Mouse (Mus musculus): Measurements from ENCODE around the gene Atp1a3. TPM values are rescaled to one million over a fixed set of nuclear protein-coding genes. Genes with fewer than 3 reads are reported as not detected.
A peak's percentile ranks its signal among the peaks of the same experiment; 100 is the strongest.

Atp1a3 gene
- polyA plus RNA-seq, 1 experiment from 2014 or later = 195 TPM

GRCm38 (mm10) chr7:24971972-24972893 is 33.5 kb downstream of the Atp1a3 start, which contains the start of gene Rabac1:
Rabac1 (minus strand) TSS chr7:24972754.
- Histone ChIP-seq H3K4me1 (replicated peaks) (peaks cover 13% of the 10 kb centered on the region), H3K27ac (peak within 1 kb of the TSS; percentile 65), H3K9me3 (no peaks in the 10 kb centered on the region), H3K4me2 (replicated peaks) (peak within 1 kb of the TSS; percentile 80), H3K27me3 (no peaks in the 10 kb centered on the region), H3K9ac (replicated peaks) (peak within 1 kb of the TSS; percentile 85), H3K4me3 (replicated peaks) (peak within 1 kb of the TSS; percentile 76), H3K36me3 (peaks cover 10% of the 10 kb centered on the region)
- peak; percentile 91 for ATAC-seq
- WGBS = under 1% methylated on average over 45 of the region's 45 CpGs

DNA sequence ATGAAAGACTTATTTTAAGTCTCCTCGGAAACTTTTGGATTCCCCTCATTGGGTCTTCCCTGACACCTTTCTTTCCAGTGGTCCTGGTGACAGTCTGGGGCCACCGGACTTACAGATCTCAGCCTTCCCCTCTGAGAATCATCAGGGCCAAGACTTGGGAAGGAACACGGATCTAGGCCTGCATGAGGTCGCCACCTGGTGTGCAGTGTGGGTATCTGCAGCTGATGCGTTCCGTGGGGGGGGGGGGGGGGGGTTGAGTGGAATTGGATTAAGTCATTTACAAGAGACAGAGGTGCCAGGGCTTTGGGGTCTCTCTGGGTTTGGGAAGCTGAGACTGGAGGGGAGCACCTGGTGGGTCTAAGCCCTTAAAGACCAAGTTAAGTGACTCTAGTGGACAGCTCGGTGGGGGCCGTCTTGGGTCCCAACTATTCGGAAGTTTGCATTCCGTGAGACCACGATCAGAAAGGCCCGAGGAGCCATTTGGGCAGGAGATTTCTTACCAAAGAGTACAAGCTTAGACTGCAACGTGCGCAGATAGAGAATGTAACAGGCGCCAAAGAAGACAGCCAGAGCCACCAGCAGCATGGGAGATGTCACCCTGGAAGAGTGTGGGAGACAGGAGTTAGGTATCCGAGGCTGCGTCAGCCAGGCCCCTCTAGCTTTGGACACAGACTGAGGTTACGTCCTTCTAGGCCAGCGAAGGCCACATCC is 34.3 kb downstream of the Atp1a3 start:
- WGBS = 8% methylated on average over 18 of the region's 19 CpGs
- peaks cover 9% of the 10 kb centered on the region for H3K36me3 ChIP-seq
- peak overlapping the region; percentile 85 for H3K9ac ChIP-seq (replicated peaks)
- peak; percentile 7 for ATAC-seq
- peaks cover 13% of the 10 kb centered on the region for H3K4me1 ChIP-seq (replicated peaks)
- H3K27me3 ChIP-seq = no peaks in the 10 kb centered on the region
- no peaks in the 10 kb centered on the region for H3K9me3 ChIP-seq
- H3K4me3 ChIP-seq (replicated peaks) = peak overlapping the region; percentile 76
- peak overlapping the region; percentile 65 for H3K27ac ChIP-seq
- peak overlapping the region; percentile 80 for H3K4me2 ChIP-seq (replicated peaks)

- Histone ChIP-seq H3K4me3 (replicated peaks) (no peak overlapping the region), H3K9ac (replicated peaks) (no peak overlapping the region), H3K4me1 (replicated peaks) (peaks cover 13% of the 10 kb centered on the region), H3K4me2 (replicated peaks) (no peak overlapping the region), H3K9me3 (no peaks in the 10 kb centered on the region), H3K27ac (no peak overlapping the region), H3K27me3 (no peaks in the 10 kb centered on the region), H3K36me3 (peaks cover 9% of the 10 kb centered on the region)
- 94% methylated on average over 3 of the region's 3 CpGs for WGBS
- ATAC-seq = no peak
These were observed 35.4 kb downstream of the Atp1a3 start for GRCm38 (mm10) chr7:24970341-24970740.

GRCm38 (mm10) chr7:24969805-24970204 is 36.0 kb downstream of the Atp1a3 start:
- ATAC-seq = no peak
- 74% methylated on average over 11 of the region's 12 CpGs for WGBS
- Histone ChIP-seq H3K27ac (no peak overlapping the region), H3K4me1 (replicated peaks) (peaks cover 13% of the 10 kb centered on the region), H3K9ac (replicated peaks) (no peak overlapping the region), H3K36me3 (peaks cover 9% of the 10 kb centered on the region), H3K4me2 (replicated peaks) (no peak overlapping the region), H3K9me3 (no peaks in the 10 kb centered on the region), H3K27me3 (no peaks in the 10 kb centered on the region), H3K4me3 (replicated peaks) (no peak overlapping the region)

DNA sequence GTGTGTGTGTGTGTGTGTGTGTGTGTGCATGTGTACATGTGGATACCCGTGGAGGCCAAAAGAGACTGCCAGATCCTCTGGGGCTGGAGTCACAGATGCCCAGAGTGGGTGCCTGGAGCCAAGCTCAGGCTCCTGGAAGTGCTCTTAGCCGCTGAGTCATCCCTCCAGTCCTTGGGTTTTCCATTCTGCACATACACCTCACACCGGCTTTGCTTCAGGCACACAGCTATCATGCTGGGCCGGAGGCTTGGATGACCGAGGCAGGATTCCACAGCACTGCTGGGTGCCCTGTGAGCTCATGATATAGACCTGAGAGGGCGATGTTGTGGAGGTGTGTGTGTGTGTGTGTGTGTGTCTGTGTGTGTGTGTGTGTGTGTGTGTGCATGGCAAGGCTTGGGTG is 37.3 kb downstream of the Atp1a3 start:
- Histone ChIP-seq H3K4me2 (replicated peaks) (no peak overlapping the region), H3K4me1 (replicated peaks) (peaks cover 13% of the 10 kb centered on the region), H3K36me3 (peaks cover 9% of the 10 kb centered on the region), H3K27me3 (no peaks in the 10 kb centered on the region), H3K9ac (replicated peaks) (no peak overlapping the region), H3K27ac (no peak overlapping the region), H3K9me3 (no peaks in the 10 kb centered on the region), H3K4me3 (replicated peaks) (no peak overlapping the region)
- WGBS = 72% methylated on average over 6 of the region's 6 CpGs
- no peak for ATAC-seq

GRCm38 (mm10) chr7:24967966-24968365 is 37.8 kb downstream of the Atp1a3 start:
- WGBS = 93% methylated on average over 8 of the region's 8 CpGs
- Histone ChIP-seq H3K4me2 (replicated peaks) (no peak overlapping the region), H3K4me3 (replicated peaks) (no peak overlapping the region), H3K27ac (no peak overlapping the region), H3K36me3 (peaks cover 9% of the 10 kb centered on the region), H3K27me3 (no peaks in the 10 kb centered on the region), H3K4me1 (replicated peaks) (peaks cover 13% of the 10 kb centered on the region), H3K9ac (replicated peaks) (no peak overlapping the region), H3K9me3 (no peaks in the 10 kb centered on the region)
- no peak for ATAC-seq

GRCm38 (mm10) chr7:24964897-24965535 is 40.7 kb downstream of the Atp1a3 start:
- H3K36me3 ChIP-seq = peaks cover 6% of the 10 kb centered on the region
- no peak overlapping the region for H3K9ac ChIP-seq (replicated peaks)
- H3K4me1 ChIP-seq (replicated peaks) = no peaks in the 10 kb centered on the region
- H3K4me3 ChIP-seq (replicated peaks) = no peak overlapping the region
- no peak overlapping the region for H3K27ac ChIP-seq
- WGBS = 10% methylated on average over 5 of the region's 5 CpGs
- H3K27me3 ChIP-seq = no peaks in the 10 kb centered on the region
- ATAC-seq = peak; percentile 59
- no peak overlapping the region for H3K4me2 ChIP-seq (replicated peaks)
- H3K9me3 ChIP-seq = no peaks in the 10 kb centered on the region

GRCm38 (mm10) chr7:24964288-24964687 is 41.5 kb downstream of the Atp1a3 start:
- Histone ChIP-seq H3K4me1 (replicated peaks) (no peaks in the 10 kb centered on the region), H3K9me3 (no peaks in the 10 kb centered on the region), H3K9ac (replicated peaks) (no peak overlapping the region), H3K36me3 (no peaks in the 10 kb centered on the region), H3K27ac (no peak overlapping the region), H3K27me3 (no peaks in the 10 kb centered on the region), H3K4me2 (replicated peaks) (no peak overlapping the region), H3K4me3 (replicated peaks) (no peak overlapping the region)
- WGBS = 83% methylated on average over 2 of the region's 2 CpGs
- ATAC-seq = no peak

- H3K27me3 ChIP-seq = peaks cover 71% of the 10 kb centered on the region
- no peak overlapping the region for H3K27ac ChIP-seq
- H3K9me3 ChIP-seq = no peaks in the 10 kb centered on the region; the same call in 1 of the 2 replicates
- no peaks in the 10 kb centered on the region for H3K36me3 ChIP-seq
- H3K4me1 ChIP-seq (replicated peaks) = peaks cover 39% of the 10 kb centered on the region
- no peak for ATAC-seq
- 2% methylated on average over 26 of the region's 33 CpGs for WGBS
- H3K9ac ChIP-seq (replicated peaks) = peak overlapping the region; percentile 59
- peak overlapping the region; percentile 58 for H3K4me2 ChIP-seq (replicated peaks)
- peak overlapping the region; percentile 37 for H3K4me3 ChIP-seq (replicated peaks)
These were observed 50.5 kb downstream of the Atp1a3 start for GRCm38 (mm10) chr7:24955226-24955625.

- Histone ChIP-seq H3K4me2 (replicated peaks) (peak overlapping the region; percentile 58), H3K9me3 (no peaks in the 10 kb centered on the region; the same call in 1 of the 2 replicates), H3K4me1 (replicated peaks) (peaks cover 47% of the 10 kb centered on the region), H3K27ac (no peak overlapping the region), H3K27me3 (peaks cover 78% of the 10 kb centered on the region), H3K9ac (replicated peaks) (peak overlapping the region; percentile 36), H3K36me3 (no peaks in the 10 kb centered on the region), H3K4me3 (replicated peaks) (peak overlapping the region; percentile 37)
- ATAC-seq = 0 out of 2 replicates have a peak, but pooled peaks have one; percentile 25
- 2% methylated on average over 30 of the region's 30 CpGs for WGBS
These were observed 51.3 kb downstream of the Atp1a3 start for GRCm38 (mm10) chr7:24954450-24954849.

DNA sequence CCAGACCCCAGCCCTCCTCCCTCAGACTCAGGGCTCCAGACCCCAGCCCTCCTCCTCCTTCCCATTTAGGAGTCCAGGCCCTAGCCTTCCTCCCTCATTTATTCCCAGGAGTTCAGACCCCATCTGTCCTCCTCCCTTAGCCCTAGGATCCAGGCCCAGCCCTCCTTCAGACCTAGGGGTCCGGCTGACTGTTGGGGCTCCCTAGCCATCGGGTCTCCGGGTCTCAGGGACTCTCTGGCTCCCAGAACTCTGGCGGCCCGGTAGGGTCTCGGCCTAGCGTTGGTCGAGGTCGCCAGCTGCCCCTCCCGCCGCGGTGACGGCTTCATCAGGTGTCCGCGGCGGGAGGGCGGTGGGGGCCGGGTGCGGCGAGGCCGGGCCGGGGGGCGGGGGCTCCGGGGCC is 51.8 kb downstream of the Atp1a3 start:
- H3K27me3 ChIP-seq = peaks cover 83% of the 10 kb centered on the region
- H3K4me2 ChIP-seq (replicated peaks) = peak overlapping the region; percentile 58
- H3K9me3 ChIP-seq = no peaks in the 10 kb centered on the region; the same call in 1 of the 2 replicates
- no peak overlapping the region for H3K27ac ChIP-seq
- peak overlapping the region; percentile 37 for H3K4me3 ChIP-seq (replicated peaks)
- no peaks in the 10 kb centered on the region for H3K36me3 ChIP-seq
- H3K9ac ChIP-seq (replicated peaks) = peak overlapping the region; percentile 36
- WGBS = 0% methylated on average over 17 of the region's 24 CpGs
- ATAC-seq = no peak
- peaks cover 52% of the 10 kb centered on the region for H3K4me1 ChIP-seq (replicated peaks)

Data from midbrain, embryonic 13.5 days (tissue).